Mouse (Mus musculus): Measurements from ENCODE around the gene Zfp600. TPM values are rescaled to one million over a fixed set of nuclear protein-coding genes. Genes with fewer than 3 reads are reported as not detected.

Zfp600 gene
- 0.13 TPM in 1 of 2 replicates, not detected in the other for polyA plus RNA-seq (2012; rRNA removed)

GRCm38 (mm10) chr4:146156524-146156923 is at the start of gene Zfp600:
Gene Zfp600, plus strand, starts transcription at chr4:146156824.

Other genes with a start within 250 kb of the Zfp600 start
- not detected in 2 replicates for gene Zfp987, start 59.5 kb upstream of the Zfp600 start, polyA plus RNA-seq (2012; rRNA removed)